Mouse (Mus musculus) R1 (cell line): ENCODE measurements around the gene Raver1.
"Not testable (repeated sequence)": the region's sequence is repeated elsewhere in the genome, so short reads cannot be mapped to it uniquely, and the experiment has no call there.

Experiments
- DNase-seq: peaks from one replicate; pipeline ENCODE4 v3.0.0-alpha.2; 2018; ENCODE audit warnings: low read depth, low spot score

The Raver1 gene

DNA sequence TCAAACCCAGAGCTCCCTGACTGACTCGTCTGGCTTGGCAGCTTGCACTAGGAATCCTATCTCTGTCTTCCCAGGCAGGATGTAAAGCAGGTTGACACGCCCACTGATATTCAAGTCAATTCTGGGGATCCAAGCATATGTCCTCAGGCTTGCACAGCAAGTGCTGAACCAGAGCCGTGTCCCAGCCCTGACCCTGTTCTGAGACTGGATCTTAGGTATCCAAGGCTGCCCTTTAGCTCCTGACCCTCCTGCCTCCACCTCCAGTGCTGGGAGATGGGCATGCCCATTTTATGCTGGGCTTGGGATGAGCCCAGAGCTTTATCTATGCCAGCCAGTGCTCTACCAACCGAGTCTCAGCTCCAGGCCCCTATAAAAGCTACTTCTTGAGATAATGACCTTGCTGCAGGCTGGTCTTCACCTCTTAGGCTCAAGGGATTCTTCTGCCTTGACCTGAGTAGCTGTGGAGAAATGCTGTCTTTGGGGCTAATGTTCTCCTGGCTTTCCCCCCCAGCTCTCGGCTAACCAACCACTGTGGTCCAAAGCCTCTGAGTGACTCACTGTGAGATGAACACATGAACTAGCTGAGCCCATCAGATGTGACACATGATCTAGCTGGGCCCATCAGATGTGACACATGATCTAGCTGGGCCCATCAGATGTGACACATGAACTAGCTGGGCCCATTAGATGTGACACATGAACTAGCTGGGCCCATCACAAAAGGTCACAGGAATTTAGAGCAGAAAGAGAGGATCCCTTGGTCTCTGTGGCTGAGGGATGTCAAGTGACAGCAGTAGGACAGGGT lies 14.2 kb upstream of the Raver1 start:
- no peak for DNase-seq

DNA sequence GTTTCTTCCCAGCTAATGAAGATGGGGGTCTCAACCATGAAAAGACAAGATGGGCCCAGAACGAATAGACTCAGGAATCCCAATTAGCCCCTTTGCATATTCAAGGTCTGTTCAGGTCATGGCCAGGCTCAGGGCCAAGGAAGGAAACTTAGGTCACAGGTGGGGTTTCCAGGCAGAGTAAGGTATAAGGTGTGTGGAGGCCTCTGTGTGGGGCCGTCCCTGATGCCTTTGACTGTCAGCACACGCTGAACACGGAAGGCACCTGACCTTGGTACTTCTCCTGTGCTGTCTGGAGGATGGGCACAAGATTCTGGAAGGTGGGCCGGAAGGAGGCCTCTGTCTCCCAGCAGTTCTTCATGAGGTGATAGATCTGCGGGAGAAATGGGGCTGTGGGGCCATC lies 13.0 kb upstream of the Raver1 start:
- DNase-seq: no peak

DNA sequence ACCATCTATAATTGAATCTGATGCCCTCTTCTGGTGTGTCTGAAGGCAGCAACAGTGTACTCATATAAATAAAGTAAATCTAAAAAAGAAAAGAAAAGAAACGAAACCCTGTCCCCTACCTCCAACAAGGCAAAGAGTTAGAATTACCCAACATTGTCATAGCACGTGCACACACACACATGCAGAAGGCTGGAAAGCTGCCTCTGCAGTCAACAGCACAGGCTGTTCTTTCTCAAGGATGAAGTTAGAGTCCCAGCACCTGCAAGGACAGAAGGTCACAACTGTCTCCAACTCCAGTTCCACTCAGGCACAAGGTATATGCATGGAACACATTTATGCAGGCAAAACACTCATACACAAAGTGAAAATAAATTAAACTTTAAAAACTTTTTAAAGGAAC lies 10.3 kb upstream of the Raver1 start:
- DNase-seq: no peak

DNA sequence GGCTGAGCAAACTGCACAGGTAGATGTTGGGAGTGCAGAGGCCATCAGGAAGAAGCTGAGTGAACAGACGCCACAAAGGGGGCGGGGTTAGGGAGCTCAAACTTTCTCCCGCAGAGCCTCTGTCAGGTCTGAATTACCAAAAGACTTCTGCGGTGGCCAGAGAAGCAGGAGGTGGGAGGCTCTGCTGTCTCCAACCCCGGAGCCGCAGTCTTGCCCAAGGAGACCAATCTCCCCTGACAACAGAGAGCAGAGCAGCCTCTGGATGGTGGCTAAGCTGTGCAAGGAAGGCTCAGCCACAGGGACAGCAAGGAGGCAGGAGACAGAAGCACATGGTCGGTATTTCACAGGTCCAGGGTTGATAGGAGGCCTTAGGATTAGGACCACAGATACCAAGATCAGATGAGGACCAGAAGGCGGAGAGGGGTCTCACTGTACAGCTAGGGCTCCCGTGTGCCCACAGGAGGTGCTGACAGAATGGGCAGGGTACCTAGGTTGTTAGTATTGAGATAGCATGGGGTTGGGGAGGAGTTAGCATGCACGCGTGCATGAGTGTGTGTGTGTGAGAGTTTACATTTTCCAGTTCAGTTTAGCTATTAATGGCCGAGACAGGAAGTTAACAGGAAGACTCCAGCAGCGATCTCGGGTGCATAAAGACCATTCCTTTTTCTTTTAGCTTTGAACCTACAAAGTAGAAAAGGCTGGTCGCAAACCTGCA lies 8.8 kb upstream of the Raver1 start:
- peak; percentile 46 for DNase-seq

DNA sequence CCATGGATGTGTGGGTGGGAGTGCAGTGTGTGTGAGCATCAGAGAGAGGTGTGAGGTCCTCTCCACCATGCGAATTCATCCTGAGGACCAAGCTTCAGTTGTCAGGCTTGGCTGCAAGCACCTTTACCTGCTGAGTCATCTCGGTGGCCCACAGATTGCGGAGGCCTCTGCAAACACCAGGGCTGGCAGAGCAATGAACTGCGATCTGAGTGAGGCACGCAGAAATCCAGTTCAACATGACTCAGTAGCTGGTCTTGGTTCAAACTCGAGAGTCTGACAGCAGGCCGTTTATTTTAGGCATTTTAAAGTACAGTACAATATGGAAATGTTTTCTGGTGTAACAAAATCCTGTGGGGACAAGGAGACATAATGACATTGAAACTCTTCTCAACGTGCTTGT lies 6.0 kb upstream of the Raver1 start:
- no peak for DNase-seq

DNA sequence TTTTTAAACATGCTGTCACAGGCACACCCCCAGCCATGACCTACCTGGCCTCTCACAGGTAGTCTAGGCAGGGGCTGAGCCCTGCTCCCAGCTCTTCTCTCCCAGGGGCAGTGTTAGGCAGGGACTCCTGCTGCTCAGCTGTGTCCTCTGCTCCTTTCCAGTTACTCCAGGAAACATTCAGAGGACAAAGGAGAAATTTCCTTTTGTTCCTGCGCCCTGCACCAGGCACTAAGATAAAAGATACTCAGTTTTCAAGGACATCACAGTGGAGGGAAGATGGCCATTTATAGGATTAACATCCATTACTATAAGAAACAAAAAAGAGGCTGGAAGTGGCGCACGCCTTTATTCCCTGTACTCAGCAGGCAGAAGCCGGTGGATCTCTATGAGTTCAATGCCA lies 4.2 kb upstream of the Raver1 start:
- DNase-seq: peak; percentile 92

DNA sequence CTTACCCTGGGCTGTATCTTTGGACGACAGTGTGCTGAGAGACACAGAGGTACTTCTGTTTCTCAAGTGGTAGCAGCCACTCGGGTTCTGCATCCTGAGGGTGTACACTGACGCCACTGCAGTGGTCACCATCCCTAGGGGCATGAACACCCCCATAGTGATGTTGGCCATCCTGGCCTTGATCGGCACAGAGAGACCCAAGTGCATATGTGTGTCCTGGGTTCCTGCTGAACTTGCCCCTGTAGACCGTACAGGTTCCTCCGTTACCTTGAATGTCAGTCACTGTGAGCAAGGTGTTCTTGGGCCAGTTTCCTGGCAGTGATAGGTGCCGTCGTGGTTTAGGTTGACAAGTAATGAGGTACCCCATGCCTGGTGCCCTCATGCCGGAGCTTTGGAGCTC lies 1.6 kb upstream of the Raver1 start:
- DNase-seq: no peak

DNA sequence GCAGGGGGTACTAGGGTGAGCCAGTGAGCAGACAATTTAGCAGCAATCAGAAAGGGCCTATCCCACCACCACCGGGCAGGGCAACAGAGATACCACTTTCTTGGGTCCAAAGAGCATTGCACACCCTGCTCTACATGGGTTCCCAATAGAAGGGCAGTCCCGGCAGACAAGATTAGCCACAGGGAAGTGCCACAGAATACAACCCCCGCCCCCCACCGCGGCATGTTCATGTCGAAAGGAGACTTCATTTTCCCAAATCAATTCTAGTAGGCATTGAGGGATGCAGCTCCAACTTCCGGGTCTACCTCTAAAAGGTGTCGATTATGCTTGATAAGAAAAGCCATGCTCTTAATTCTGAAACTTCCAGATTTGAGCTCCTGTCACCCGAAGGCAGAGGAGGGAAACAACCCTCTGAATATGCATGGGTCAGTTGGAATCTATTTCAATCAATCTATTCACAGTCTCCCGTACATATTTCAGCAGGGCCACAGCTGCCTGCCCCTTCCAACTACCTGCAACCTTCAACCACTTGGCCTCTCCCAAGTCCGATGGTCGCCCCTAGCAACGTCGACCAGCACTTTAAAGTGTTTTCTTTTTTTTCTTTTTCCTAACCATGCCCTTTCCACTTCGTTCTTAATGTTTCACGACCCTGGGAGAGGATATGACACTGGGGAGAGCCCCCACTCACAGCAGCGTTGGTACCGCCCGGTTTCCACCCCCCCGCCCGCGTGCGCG lies 669 bp downstream of the Raver1 start:
- DNase-seq: no peak

DNA sequence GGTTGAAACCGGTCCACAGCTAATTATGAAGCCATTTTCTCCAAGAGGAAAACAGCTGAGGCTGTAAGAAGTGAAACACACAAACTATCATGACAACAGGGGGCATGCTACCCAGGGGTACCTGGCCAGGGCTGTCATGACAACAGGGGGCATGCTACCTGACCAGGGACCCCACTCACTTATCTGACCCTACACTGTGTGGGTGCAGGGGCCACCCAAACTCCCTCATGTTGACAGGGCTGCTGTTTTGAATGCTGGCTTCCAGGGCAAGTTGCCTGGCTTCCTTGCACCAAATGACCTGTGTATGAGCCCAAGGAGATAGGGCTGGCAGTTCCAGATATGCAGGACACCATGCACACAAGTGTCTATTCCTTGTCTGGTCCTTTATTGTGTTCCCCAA lies 1.3 kb downstream of the Raver1 start:
- DNase-seq: no peak

DNA sequence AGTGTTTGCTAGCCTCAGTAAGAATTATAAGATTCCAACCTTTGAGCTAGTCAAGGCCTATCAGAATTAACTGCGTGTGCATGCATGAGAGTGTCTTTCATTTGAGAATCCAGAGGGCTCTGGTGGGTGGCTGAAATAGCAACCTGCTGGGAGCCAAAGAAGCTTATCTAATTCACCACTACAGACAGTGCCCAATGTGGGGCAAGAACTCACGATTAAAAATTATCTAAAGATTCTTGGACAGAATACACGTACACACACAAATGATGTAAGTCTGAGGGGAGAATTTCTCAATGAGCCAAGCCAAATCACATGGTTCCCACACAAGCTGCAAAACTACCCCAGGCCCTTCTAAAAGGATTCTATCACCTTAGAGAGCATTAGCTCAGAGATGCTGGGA lies 8.5 kb downstream of the Raver1 start:
- no peak for DNase-seq

DNA sequence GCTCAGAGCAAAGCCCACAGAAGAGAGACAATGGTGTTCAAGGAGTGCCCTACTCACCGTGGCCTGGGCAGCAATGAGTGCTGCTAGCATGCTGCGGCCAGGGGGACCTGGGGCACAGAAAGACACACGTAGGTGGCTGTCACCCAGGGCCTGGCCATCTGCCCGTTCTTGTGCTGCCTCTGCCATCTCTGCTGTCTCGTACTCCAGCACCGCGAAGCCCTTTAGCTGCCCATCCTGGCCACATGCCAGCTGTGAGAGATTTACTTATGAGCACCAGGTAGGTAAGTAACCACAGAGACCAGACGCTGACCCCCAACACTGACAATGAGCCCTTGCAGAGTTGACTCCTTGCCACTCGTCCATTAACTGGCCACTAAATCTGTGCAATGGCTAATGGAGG lies 10.7 kb downstream of the Raver1 start:
- DNase-seq: no peak

DNA sequence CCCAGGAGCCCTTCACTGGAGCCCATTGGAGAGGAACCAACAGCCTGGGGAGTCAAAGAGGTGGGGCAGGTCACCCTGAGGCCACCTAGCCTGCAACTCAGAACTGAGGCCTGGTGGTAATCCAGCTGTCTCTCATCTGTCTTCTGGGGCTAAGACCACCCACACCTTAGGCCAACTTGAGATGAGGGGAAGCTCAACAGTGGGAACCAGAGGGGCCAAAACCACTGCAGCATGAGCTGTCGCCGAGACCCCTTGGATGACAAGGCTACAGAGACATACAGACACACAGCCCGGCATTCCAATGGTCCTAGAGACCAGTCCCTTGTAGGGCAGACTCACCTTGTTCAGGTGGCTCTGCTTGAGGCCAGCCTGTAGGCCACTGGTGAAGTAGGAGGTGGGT lies 16.2 kb downstream of the Raver1 start:
- no peak for DNase-seq

DNA sequence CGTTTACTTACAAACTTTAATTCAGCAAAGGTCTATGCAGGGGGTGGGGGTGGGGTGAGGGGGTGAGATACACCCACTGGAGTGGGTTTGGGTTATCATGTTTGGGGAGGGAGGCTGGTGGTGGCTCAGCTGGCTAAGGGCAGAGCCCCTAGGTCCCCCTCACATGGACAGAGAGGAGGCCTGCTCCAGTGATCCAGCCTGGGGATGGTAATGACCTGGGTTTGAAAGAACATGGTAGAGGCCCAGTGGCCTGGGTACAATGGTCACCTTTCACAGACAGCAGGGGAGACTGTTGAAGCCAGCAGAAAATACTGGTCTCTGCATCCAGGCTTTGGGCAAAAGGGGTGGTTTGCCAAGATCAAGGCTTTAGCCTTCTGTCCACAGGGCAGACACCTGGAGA lies 17.6 kb downstream of the Raver1 start:
- DNase-seq: no peak

DNA sequence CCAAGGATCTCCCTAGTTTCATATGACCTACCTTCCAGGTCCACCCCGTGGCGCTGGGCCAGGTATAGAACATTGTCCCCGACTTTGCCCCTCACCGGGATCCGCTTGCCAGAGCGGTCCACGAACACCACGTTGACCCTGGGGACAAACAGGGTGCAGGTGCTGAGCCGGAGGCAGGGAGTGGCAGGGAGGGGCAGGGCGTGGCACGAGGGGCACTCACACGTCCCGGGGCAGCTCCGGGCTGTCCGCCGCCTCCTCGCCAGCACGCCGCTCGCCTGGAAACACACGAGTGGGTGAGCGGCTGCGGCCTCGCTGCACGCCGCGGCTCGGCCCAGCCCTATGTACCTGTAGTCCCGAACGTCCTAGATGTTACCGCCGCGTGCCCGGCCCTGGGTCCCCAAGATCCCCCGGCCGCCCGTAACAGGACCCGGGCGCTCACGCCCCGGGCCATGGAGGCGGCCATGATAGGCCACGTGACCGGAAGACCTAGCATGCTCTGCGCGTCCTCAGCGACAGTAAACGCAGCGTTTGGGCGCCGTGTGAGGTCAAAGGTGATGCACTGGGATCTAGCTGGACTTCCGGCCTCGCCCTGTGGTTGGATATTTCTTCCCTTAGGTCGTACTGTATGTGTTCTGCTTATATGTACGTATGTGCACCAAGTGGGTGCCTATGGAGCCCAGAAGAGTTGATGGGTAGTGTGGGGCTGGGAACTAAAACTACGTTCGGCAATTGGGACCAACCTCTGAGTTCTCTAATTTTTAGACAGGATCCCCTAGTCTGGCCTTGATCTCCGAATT lies 18.6 kb downstream of the Raver1 start, which contains the start of the genes Gm49373 and Fdx1l:
Gene Gm49373 (minus strand): TSS at position 53 of the 797 bp plus-strand sequence.
Gene Fdx1l (minus strand): TSS at position 571 of the 797 bp plus-strand sequence.
- DNase-seq: peak; percentile 92

DNA sequence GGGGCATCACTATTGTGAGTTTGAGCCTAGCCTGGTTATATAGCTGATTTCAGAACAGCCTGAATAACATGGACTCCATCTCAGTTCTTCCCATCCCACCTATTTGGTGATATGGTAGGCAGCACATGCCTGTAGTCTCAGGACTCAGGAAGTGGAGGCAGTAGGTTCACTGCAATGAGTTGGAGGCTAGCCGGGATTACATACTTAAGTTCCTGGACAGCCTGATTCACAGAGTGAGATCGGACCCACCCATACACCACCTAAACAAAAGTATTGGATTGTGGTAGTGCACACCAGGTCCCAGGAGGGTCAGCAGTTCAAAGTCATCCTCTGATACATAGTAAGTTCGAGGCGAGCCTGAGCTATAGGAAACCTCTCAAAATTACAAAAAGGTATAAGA lies 19.2 kb downstream of the Raver1 start:
- DNase-seq: peak; percentile 56

DNA sequence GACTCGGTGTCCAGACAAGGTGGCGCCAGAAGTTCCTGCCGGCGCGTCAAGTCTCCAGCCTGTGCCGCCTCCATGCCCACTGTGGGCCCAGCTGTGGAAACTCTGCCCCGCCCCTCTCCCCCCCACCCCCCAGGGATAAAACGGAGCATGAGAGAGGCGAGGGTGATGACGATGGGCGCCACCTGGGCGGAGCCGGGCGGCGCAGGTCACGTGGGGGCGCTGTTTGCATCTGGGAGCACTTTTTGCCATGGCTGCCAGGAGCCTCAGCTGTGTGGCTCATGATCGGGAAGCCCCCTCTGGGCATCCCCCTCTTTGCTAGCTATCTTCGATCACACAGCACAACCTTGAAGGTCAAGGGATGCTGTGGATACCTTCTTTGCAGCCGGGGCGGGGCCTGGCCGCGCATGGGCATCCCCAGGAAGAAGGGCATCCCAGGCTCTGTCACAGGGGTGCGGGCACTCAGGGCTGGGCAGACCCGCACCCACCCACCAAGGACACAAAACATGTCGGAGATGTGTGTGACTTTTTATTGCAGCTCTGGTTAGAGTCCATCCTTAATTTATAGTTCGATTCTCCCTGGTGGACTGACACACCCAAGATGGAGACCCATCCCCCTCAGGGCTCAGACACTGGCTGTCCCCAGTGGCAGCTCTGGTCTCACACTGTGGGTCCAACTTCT lies 24.7 kb downstream of the Raver1 start, which contains the start of gene Zglp1:
Gene Zglp1 (minus strand): TSS at position 88 of the 679 bp plus-strand sequence.
- DNase-seq: peak; percentile 49

DNA sequence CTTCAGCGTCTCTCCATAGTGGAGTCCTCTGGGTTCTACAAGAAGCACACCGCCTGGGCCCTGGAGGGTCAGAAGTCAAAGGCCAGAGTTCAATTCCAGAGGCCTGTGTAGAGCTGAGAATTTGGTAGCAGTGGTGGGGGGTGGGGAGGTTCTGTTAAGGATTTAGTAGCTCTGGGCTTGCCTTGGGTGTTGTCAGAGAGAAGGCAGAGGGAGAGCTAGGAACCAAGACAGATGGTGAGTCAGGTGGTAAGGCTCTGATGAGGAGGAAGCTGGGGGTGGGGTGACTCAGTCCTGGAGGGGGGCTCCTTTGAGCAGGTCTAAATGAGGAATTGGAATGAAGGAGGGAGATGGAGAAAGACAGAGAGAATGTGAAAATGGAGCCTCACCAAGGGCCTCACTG lies 28.9 kb downstream of the Raver1 start:
- no peak for DNase-seq

DNA sequence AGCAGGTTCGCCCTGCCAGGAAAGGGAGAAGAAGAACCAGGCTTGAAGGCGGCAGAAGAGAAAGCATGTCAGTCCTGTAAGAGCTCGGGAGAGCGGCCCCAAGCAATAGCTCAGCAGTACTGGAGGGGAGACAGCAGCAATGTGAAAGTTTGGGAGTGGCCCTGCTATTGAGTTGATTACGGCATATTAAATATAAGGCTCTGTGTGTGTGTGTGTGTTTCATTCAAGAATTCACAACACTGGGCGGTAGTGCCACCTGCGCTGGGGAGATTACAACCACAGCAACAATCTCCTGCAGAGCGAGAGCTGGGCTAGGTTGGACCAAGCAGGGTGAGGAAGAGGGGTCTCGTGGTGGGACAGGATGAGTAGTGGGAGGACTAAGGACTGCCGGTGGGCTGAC lies 40.2 kb downstream of the Raver1 start:
- DNase-seq: no peak

DNA sequence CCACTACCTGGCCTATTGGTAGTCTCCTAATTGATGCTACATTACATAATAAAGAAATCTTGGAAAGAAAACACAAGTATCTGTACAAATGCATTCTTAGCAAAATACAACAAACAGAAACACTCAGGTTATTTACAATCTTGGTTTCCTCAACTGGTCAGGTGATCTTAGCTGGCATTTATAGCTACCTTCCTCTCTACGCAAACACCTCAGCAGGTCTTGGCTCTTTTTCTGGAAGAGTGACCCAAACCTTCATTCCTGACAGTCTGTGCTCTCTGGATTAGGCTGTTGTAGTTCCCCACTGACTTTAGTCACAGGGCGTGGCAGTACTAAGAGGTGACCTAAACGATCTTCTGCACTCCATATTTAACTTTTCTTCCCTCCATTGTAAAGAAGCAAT lies 46.6 kb downstream of the Raver1 start:
- DNase-seq: no peak

DNA sequence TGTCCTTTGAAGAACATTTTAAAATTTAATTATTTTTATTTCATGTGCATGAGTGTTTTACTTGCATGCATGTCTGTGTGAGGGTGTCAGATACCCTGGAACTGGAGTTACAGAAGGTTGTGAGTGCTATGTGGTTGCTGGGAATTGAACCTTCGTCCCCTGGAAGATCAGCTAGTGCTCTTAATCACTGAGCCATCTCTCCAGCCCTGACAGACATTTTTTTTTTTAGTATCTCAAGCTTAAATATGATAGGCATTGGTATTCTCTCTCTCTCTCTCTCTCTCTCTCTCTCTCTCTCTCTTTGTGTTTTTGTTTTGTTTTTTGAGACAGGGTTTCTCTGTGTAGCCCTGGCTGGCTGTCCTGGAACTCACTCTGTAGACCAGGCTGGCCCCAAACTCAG lies 47.0 kb downstream of the Raver1 start:
- not testable (repeated sequence) for DNase-seq

DNA sequence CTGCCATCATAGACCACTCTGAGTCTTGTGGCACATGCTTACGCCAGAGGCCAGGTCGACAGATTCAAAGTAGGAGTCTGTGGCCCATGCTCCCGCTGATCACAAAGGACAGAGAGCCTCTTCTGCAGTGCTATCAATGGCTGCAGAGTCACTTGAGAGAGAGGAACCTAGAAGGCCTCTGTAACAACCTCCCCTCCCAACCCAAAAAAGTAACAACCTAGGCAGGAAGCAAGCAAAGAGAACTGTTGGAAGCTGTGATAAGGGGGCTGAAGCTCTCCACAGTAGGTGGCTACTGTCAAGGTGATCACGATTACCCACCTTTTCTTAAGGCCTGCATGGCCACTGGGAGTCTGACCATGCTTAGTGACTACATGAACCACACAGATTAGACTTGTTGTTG lies 48.2 kb downstream of the Raver1 start:
- no peak for DNase-seq
